Mouse (Mus musculus) adrenal gland, postnatal 10 days (tissue): ENCODE results near the gene Thap8. TPM values are rescaled to one million over a fixed set of nuclear protein-coding genes. Genes with fewer than 3 reads are reported as not detected.

Source experiments
- total RNA-seq, 2 experiments: library from RNA; stranded (reverse); gene quantifications; 2 replicates each; pipeline ENCODE4 v1.2.3; 2021

Gene Thap8
- total RNA-seq, 2 experiments from 2014 or later, result 0.61 to 0.63 TPM

Other genes with a start within 250 kb of the Thap8 start
- gene Zfp14, start 228.7 kb upstream of the Thap8 start, total RNA-seq, result 1 to 10 TPM; 2.3 to 2.8 TPM
- gene Zfp82, start 207.2 kb upstream of the Thap8 start, total RNA-seq, result 1 to 10 TPM; 1.4 to 2.2 TPM
- under 1 TPM; 0.63 to 0.73 TPM for gene Gm26920, start 189.7 kb upstream of the Thap8 start, total RNA-seq
- 1 to 10 TPM; 1.8 to 2.2 TPM for gene Zfp566, start 189.6 kb upstream of the Thap8 start, total RNA-seq
- gene Zfp260, start 185.3 kb upstream of the Thap8 start, total RNA-seq, result 10 to 100 TPM; 42.0 to 44.7 TPM
- gene Zfp382, start 158.2 kb upstream of the Thap8 start, total RNA-seq, result 1 to 10 TPM; 4.1 to 6.5 TPM
- gene Zfp146, start 110.3 kb upstream of the Thap8 start, total RNA-seq, result 10 to 100 TPM; 57.4 to 65.2 TPM
- 1,000 to 10,000 TPM; 1,474 to 1,616 TPM for gene Cox7a1, start 96.0 kb upstream of the Thap8 start, total RNA-seq
- 100 to 1,000 TPM; 444 to 475 TPM for gene Capns1, start 81.3 kb upstream of the Thap8 start, total RNA-seq
- gene Polr2i, start 48.1 kb upstream of the Thap8 start, total RNA-seq, result 100 to 1,000 TPM; 103 to 108 TPM
- 10 to 100 TPM; 73.6 to 81.0 TPM for gene Tbcb, start 47.8 kb upstream of the Thap8 start, total RNA-seq
- not detected for gene Ovol3, start 44.4 kb upstream of the Thap8 start, total RNA-seq
- gene Wdr62, start 325 bp downstream of the Thap8 start, total RNA-seq, result 10 to 100 TPM; 12.1 to 14.3 TPM
- gene Clip3, start 11.6 kb downstream of the Thap8 start, total RNA-seq, result 10 to 100 TPM; 31.6 to 36.5 TPM
- 10 to 100 TPM; 46.8 to 49.0 TPM for gene Alkbh6, start 28.6 kb downstream of the Thap8 start, total RNA-seq
- gene Syne4, start 34.7 kb downstream of the Thap8 start, total RNA-seq, result 10 to 100 TPM; 17.6 to 22.3 TPM
- 1 to 10 TPM; 2.8 TPM for gene E130208F15Rik, start 41.6 kb downstream of the Thap8 start, total RNA-seq
- 10 to 100 TPM; 17.9 to 19.7 TPM for gene Sdhaf1, start 43.8 kb downstream of the Thap8 start, total RNA-seq
- gene Lrfn3, start 82.7 kb downstream of the Thap8 start, total RNA-seq, result 10 to 100 TPM; 13.2 to 15.1 TPM
- 10 to 100 TPM; 25.8 to 29.1 TPM for gene Tyrobp, start 133.7 kb downstream of the Thap8 start, total RNA-seq
- gene Hcst, start 139.8 kb downstream of the Thap8 start, total RNA-seq, result 1 to 10 TPM; 3.7 to 4.9 TPM
- 1 to 10 TPM; 2.3 to 2.4 TPM for gene Nfkbid, start 141.6 kb downstream of the Thap8 start, total RNA-seq
- gene Aplp1, start 165.4 kb downstream of the Thap8 start, total RNA-seq, result 10 to 100 TPM; 26.1 to 34.3 TPM
- gene Kirrel2, start 177.6 kb downstream of the Thap8 start, total RNA-seq, result not detected
- not detected for gene Nphs1, start 178.2 kb downstream of the Thap8 start, total RNA-seq
- gene Prodh2, start 213.5 kb downstream of the Thap8 start, total RNA-seq, result 10 to 100 TPM; 26.0 to 56.1 TPM